Mouse (Mus musculus) stomach, postnatal 0 days (tissue): Measurements from ENCODE around the gene Gm17657. TPM values are rescaled to one million over a fixed set of nuclear protein-coding genes. Genes with fewer than 3 reads are reported as not detected.

Source experiments
- ATAC-seq: fragments of 200-750 bp; cut with Nextera tagmentation; 2 replicates; pipeline ENCODE4 v1.8.0; 2017; ENCODE audit not compliant: low FRiP score, low TSS enrichment
- DNase-seq: peaks from one replicate; pipeline ENCODE4 v3.0.0-alpha.2; 2016; ENCODE audit warnings: low spot score
- H3K27ac ChIP-seq: fragments of 300-500 bp; sonication (generic); replicated peaks from 2 replicates; pipeline ENCODE4 v1.5.1; 2014; ENCODE audit warnings: mild to moderate bottlenecking, control low read depth
- H3K27me3 ChIP-seq: fragments of 300-500 bp; sonication (generic); 2 replicates; pipeline ENCODE4 v1.6.1; 2014; ENCODE audit warnings: low read length; ENCODE audit not compliant: control insufficient read depth, insufficient read depth
- H3K36me3 ChIP-seq: fragments of 300-500 bp; sonication (generic); 2 replicates; pipeline ENCODE4 v1.6.1; 2014; ENCODE audit warnings: low read length, mixed read lengths; ENCODE audit not compliant: control insufficient read depth, insufficient read depth
- H3K4me1 ChIP-seq: fragments of 300-500 bp; sonication (generic); replicated peaks from 2 replicates; pipeline ENCODE4 v1.6.1; 2014; ENCODE audit warnings: antibody characterized with exemption; ENCODE audit not compliant: control insufficient read depth, insufficient read depth
- H3K4me2 ChIP-seq: fragments of 300-500 bp; sonication (generic); replicated peaks from 2 replicates; pipeline ENCODE4 v1.6.1; 2014; ENCODE audit warnings: low read depth, mild to moderate bottlenecking, control low read depth, moderate library complexity
- H3K4me3 ChIP-seq: fragments of 300-500 bp; sonication (generic); 2 replicates; pipeline ENCODE4 v1.5.1; 2014; ENCODE audit warnings: low read depth, low read length, control low read depth
- H3K9ac ChIP-seq: fragments of 300-500 bp; sonication (generic); 2 replicates; pipeline ENCODE4 v1.6.1; 2014; ENCODE audit warnings: mild to moderate bottlenecking, low read length, control low read depth, mixed read lengths
- H3K9me3 ChIP-seq: fragments of 300-500 bp; sonication (generic); 2 replicates; pipeline ENCODE4 v1.6.1; 2016; ENCODE audit warnings: low read length; ENCODE audit not compliant: control insufficient read depth
- CTCF ChIP-seq: IDR thresholded peaks from 2 replicates; pipeline ENCODE4 v1.5.1; 2016; ENCODE audit warnings: antibody characterized with exemption, low read depth, mild to moderate bottlenecking, moderate library complexity
- EP300 ChIP-seq: optimal IDR thresholded peaks from 2 replicates; pipeline ENCODE3; 2016; ENCODE audit warnings: antibody characterized with exemption
- WGBS: fragments of 180-500 bp; shearing (Covaris S2); extraction: QIAGEN DNeasy Blood & Tissue Kit; methylation state at CpG from one replicate; pipeline ENCODE4 v1.1.7; 2014; 5-methylcytosine and 5-hydroxymethylcytosine counted together
- polyA plus RNA-seq: library from polyadenylated mRNA; unstranded; fragments of >200 nt; fragmentation: Nextera tagmentation; extraction: Ambion mirVana; gene quantifications from 2 replicates; pipeline ENCODE4 v1.2.1, GENCODE M21; 2015

Gene Gm17657
- polyA plus RNA-seq, 1 experiment from 2014 or later, result not detected

GRCm38 (mm10) chr17:29569831-29570230, 20.4 kb upstream of the Gm17657 start:
- H3K4me3 ChIP-seq, result no peak overlapping the region
- DNase-seq (no peak), ATAC-seq (no peak)
- H3K36me3 ChIP-seq, result peaks cover 13% of the 10 kb centered on the region; the same call in 1 of the 2 replicates
- no peak overlapping the region for H3K4me2 ChIP-seq
- H3K27ac ChIP-seq, result no peak overlapping the region
- no peaks in the 10 kb centered on the region for H3K27me3 ChIP-seq
- no peaks in the 10 kb centered on the region for H3K4me1 ChIP-seq
- H3K9me3 ChIP-seq, result no peaks in the 10 kb centered on the region
- no peak for TF ChIP-seq CTCF
- TF ChIP-seq EP300, result no peak
- H3K9ac ChIP-seq, result no peak overlapping the region
- 90% methylated on average over 6 of the region's 6 CpGs for WGBS

GRCm38 (mm10) chr17:29568435-29568834, 19.0 kb upstream of the Gm17657 start:
- TF ChIP-seq CTCF (no peak), EP300 (no peak)
- DNase-seq, result no peak
- no peak overlapping the region for H3K4me2 ChIP-seq
- no peak for ATAC-seq
- H3K9ac ChIP-seq, result no peak overlapping the region
- peaks cover 9% of the 10 kb centered on the region; the same call in 1 of the 2 replicates for H3K36me3 ChIP-seq
- no peaks in the 10 kb centered on the region for H3K27me3 ChIP-seq
- 88% methylated on average over 15 of the region's 15 CpGs for WGBS
- no peaks in the 10 kb centered on the region for H3K9me3 ChIP-seq
- no peak overlapping the region for H3K27ac ChIP-seq
- H3K4me1 ChIP-seq, result no peaks in the 10 kb centered on the region
- H3K4me3 ChIP-seq, result no peak overlapping the region

- 96% methylated on average over 5 of the region's 5 CpGs for WGBS
- no peak overlapping the region for H3K9ac ChIP-seq
- H3K9me3 ChIP-seq, result no peaks in the 10 kb centered on the region
- no peaks in the 10 kb centered on the region for H3K4me1 ChIP-seq
- no peak overlapping the region for H3K27ac ChIP-seq
- DNase-seq, result no peak
- ATAC-seq, result no peak
- TF ChIP-seq CTCF (no peak), EP300 (no peak)
- no peaks in the 10 kb centered on the region for H3K27me3 ChIP-seq
- H3K4me3 ChIP-seq, result no peak overlapping the region
- H3K36me3 ChIP-seq, result no peaks in the 10 kb centered on the region; the same call in 1 of the 2 replicates
- no peak overlapping the region for H3K4me2 ChIP-seq
These were observed 16.1 kb upstream of the Gm17657 start for GRCm38 (mm10) chr17:29565521-29565920.

- Histone ChIP-seq H3K4me1 (no peaks in the 10 kb centered on the region), H3K9ac (no peak overlapping the region), H3K4me3 (no peak overlapping the region), H3K4me2 (no peak overlapping the region), H3K36me3 (no peaks in the 10 kb centered on the region), H3K9me3 (no peaks in the 10 kb centered on the region), H3K27me3 (no peaks in the 10 kb centered on the region), H3K27ac (no peak overlapping the region)
- WGBS, result 64% methylated on average over 5 of the region's 5 CpGs
- ATAC-seq, result no peak
- DNase-seq, result no peak
- TF ChIP-seq EP300 (no peak), CTCF (no peak)
These were observed 9.0 kb upstream of the Gm17657 start for GRCm38 (mm10) chr17:29558476-29558875.

GRCm38 (mm10) chr17:29556893-29557292, 7.5 kb upstream of the Gm17657 start:
- Histone ChIP-seq H3K27me3 (no peaks in the 10 kb centered on the region), H3K27ac (peak overlapping the region; percentile 61; the same call in 1 of the 2 replicates), H3K4me1 (no peaks in the 10 kb centered on the region), H3K36me3 (no peaks in the 10 kb centered on the region), H3K4me3 (no peak overlapping the region), H3K9ac (peak overlapping the region; percentile 4; the same call in 1 of the 2 replicates), H3K9me3 (no peaks in the 10 kb centered on the region), H3K4me2 (no peak overlapping the region)
- WGBS, result 34% methylated on average over 7 of the region's 7 CpGs
- TF ChIP-seq EP300, result no peak
- no peak for TF ChIP-seq CTCF
- ATAC-seq (peak; percentile 83), DNase-seq (peak; percentile 77)

- no peak; the same call in 1 of the 2 replicates for ATAC-seq
These were observed 7.0 kb upstream of the Gm17657 start for GRCm38 (mm10) chr17:29556456-29556855.

More at GRCm38 (mm10) chr17:29556456-29556855, 7.0 kb upstream of the Gm17657 start:
- Histone ChIP-seq H3K9ac (0 out of 2 replicates have a peak overlapping the region, but pooled peaks have one; percentile 4), H3K36me3 (no peaks in the 10 kb centered on the region), H3K27me3 (no peaks in the 10 kb centered on the region), H3K27ac (peak overlapping the region; percentile 61; the same call in 1 of the 2 replicates), H3K9me3 (no peaks in the 10 kb centered on the region), H3K4me2 (no peak overlapping the region), H3K4me3 (no peak overlapping the region), H3K4me1 (no peaks in the 10 kb centered on the region)
- 61% methylated on average over 10 of the region's 10 CpGs for WGBS
- TF ChIP-seq CTCF (no peak), EP300 (no peak)
- DNase-seq, result peak; percentile 19
